Mouse (Mus musculus): Measurements from ENCODE around the gene Rps15. TPM values are rescaled to one million over a fixed set of nuclear protein-coding genes. Genes with fewer than 3 reads are reported as not detected.
"Not testable (repeated sequence)": the region's sequence is repeated elsewhere in the genome, so short reads cannot be mapped to it uniquely, and the experiment has no call there.

Rps15 gene
- total RNA-seq, 1 experiment: 2,505 TPM

DNA sequence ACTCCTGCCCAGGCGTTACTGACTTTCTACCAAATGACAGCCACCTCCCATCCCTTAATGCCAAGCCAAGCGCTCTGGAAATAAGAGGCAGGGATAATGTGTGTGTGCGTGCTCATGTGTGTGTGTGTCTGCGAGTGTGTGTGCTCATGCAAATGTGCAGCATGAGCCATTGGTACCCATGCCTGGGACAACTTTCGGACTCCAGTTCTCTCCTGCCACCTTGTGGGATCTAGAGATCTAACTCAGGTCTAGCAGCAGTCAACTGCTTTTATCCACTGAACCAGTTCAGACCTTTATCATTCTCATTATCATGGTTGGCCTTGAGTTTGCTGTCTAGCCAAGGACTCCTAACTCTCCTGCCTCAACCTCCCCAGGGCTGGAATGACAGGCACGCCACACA, 44.4 kb upstream of the Rps15 start:
- DNase-seq (ENCODE audit: low read depth, low spot score): no peak
- Histone ChIP-seq H3K4me3 (ENCODE audit: insufficient read depth in 1 of 2, low read depth in 1 of 2, low read length in 2 of 2, poor library complexity in 1 of 2, severe bottlenecking in 1 of 2) (no peak overlapping the region), H3K4me1 (ENCODE audit: control insufficient read depth in 2 of 2, insufficient read depth in 2 of 2, low read length in 2 of 2, poor library complexity in 1 of 2) (no peaks in the 10 kb centered on the region; a peak in 1 of 4 replicates), H3K27ac (ENCODE audit: insufficient read depth, low read depth, low read length, poor library complexity, severe bottlenecking) (no peak overlapping the region), H3K36me3 (ENCODE audit: control insufficient read depth, insufficient read depth, low read length, poor library complexity, severe bottlenecking) (peaks cover 23% of the 10 kb centered on the region), H3K9ac (ENCODE audit: insufficient read depth, low read depth, low read length, poor library complexity, severe bottlenecking) (no peak overlapping the region), H3K9me3 (ENCODE audit: control insufficient read depth, insufficient read depth, low read depth, low read length) (no peaks in the 10 kb centered on the region)
- in situ Hi-C loops (cut with MboI; ENCODE audit: low sequenced_read_pairs in 2 of 2, unreplicated experiment in 2 of 2): loop anchor here (5.0 to 10.0 kb wide), 2 partner anchors 71 to 73 kb away; partner anchors contain the start of genes Efna2 (in 2 of the 2) and 1600002K03Rik (in 1 of the 2)
- TF ChIP-seq ZNF384 (IDR thresholded peaks at IDR 0.05; ENCODE audit: low read depth, low read length): no peak
- TF ChIP-seq MAFK (IDR thresholded peaks at IDR 0.05; ENCODE audit: insufficient read depth, low read depth, low read length): no peak
- no peak for TF ChIP-seq ZC3H11A (IDR thresholded peaks at IDR 0.05; ENCODE audit: borderline replicate concordance, low read depth, low read length)
- TF ChIP-seq HCFC1 (IDR thresholded peaks at IDR 0.05; ENCODE audit: borderline replicate concordance, insufficient read depth, low read length): no peak
- TF ChIP-seq CHD2 (IDR thresholded peaks at IDR 0.05; ENCODE audit: low read depth, low read length): no peak

- in situ Hi-C loops (cut with MboI; ENCODE audit: low sequenced_read_pairs in 2 of 2, unreplicated experiment in 2 of 2): loop anchor here (5.0 to 10.0 kb wide), 2 partner anchors 71 to 74 kb away; partner anchors contain the start of genes Efna2 (in 2 of the 2) and 1600002K03Rik (in 1 of the 2)
- H3K27ac ChIP-seq (ENCODE audit: insufficient read depth, low read depth, low read length, poor library complexity, severe bottlenecking); H3K9ac ChIP-seq (ENCODE audit: insufficient read depth, low read depth, low read length, poor library complexity, severe bottlenecking); H3K4me1 ChIP-seq (ENCODE audit: control insufficient read depth in 2 of 2, insufficient read depth in 2 of 2, low read length in 2 of 2, poor library complexity in 1 of 2); DNase-seq (ENCODE audit: low read depth, low spot score); H3K9me3 ChIP-seq (ENCODE audit: control insufficient read depth, insufficient read depth, low read depth, low read length): not testable (repeated sequence)
- Histone ChIP-seq H3K36me3 (ENCODE audit: control insufficient read depth, insufficient read depth, low read length, poor library complexity, severe bottlenecking) (peaks cover 17% of the 10 kb centered on the region), H3K4me3 (ENCODE audit: insufficient read depth in 1 of 2, low read depth in 1 of 2, low read length in 2 of 2, poor library complexity in 1 of 2, severe bottlenecking in 1 of 2) (peak overlapping the region in 1 of 2 experiments; percentile 67; a peak in 2 of 4 replicates)
Measured at GRCm38 (mm10) chr10:80248437-80248836, 43.8 kb upstream of the Rps15 start.

- peaks cover 15% of the 10 kb centered on the region for H3K36me3 ChIP-seq (ENCODE audit: control insufficient read depth, insufficient read depth, low read length, poor library complexity, severe bottlenecking)
- TF ChIP-seq ZC3H11A (IDR thresholded peaks at IDR 0.05; ENCODE audit: borderline replicate concordance, low read depth, low read length): no peak
- no peak; the same call in 1 of the 2 replicates for TF ChIP-seq CHD2 (IDR thresholded peaks at IDR 0.05; ENCODE audit: low read depth, low read length)
- peak; percentile 92 for TF ChIP-seq HCFC1 (IDR thresholded peaks at IDR 0.05; ENCODE audit: borderline replicate concordance, insufficient read depth, low read length)
- peak; percentile 87 for TF ChIP-seq MAFK (IDR thresholded peaks at IDR 0.05; ENCODE audit: insufficient read depth, low read depth, low read length)
- TF ChIP-seq ZNF384 (IDR thresholded peaks at IDR 0.05; ENCODE audit: low read depth, low read length): no peak
Measured at GRCm38 (mm10) chr10:80248971-80249640, 43.1 kb upstream of the Rps15 start, which contains the start of gene Ndufs7. Gene Ndufs7 (plus strand): TSS chr10:80249121.

GRCm38 (mm10) chr10:80250059-80250458, 42.2 kb upstream of the Rps15 start:
- H3K27ac ChIP-seq (ENCODE audit: insufficient read depth, low read depth, low read length, poor library complexity, severe bottlenecking): no peak overlapping the region
- no peaks in the 10 kb centered on the region for H3K9me3 ChIP-seq (ENCODE audit: control insufficient read depth, insufficient read depth, low read depth, low read length)
- peaks cover 0 to 5% of the 10 kb centered on the region in 2 experiments; a peak in 2 of 4 replicates for H3K4me1 ChIP-seq (ENCODE audit: control insufficient read depth in 2 of 2, insufficient read depth in 2 of 2, low read length in 2 of 2, poor library complexity in 1 of 2)
- DNase-seq (ENCODE audit: low read depth, low spot score): no peak
- in situ Hi-C loops (cut with MboI; ENCODE audit: low sequenced_read_pairs in 2 of 2, unreplicated experiment in 2 of 2): no loop called here
- peaks cover 18% of the 10 kb centered on the region for H3K36me3 ChIP-seq (ENCODE audit: control insufficient read depth, insufficient read depth, low read length, poor library complexity, severe bottlenecking)
- peak overlapping the region; percentile 91; the same call in 1 of the 2 replicates for H3K9ac ChIP-seq (ENCODE audit: insufficient read depth, low read depth, low read length, poor library complexity, severe bottlenecking)
- TF ChIP-seq MAFK (IDR thresholded peaks at IDR 0.05; ENCODE audit: insufficient read depth, low read depth, low read length): no peak
- no peak for TF ChIP-seq ZNF384 (IDR thresholded peaks at IDR 0.05; ENCODE audit: low read depth, low read length)
- no peak for TF ChIP-seq ZC3H11A (IDR thresholded peaks at IDR 0.05; ENCODE audit: borderline replicate concordance, low read depth, low read length)
- no peak for TF ChIP-seq CHD2 (IDR thresholded peaks at IDR 0.05; ENCODE audit: low read depth, low read length)
- no peak for TF ChIP-seq HCFC1 (IDR thresholded peaks at IDR 0.05; ENCODE audit: borderline replicate concordance, insufficient read depth, low read length)
- H3K4me3 ChIP-seq (ENCODE audit: insufficient read depth in 1 of 2, low read depth in 1 of 2, low read length in 2 of 2, poor library complexity in 1 of 2, severe bottlenecking in 1 of 2): peak overlapping the region; percentile 67 to 80

More at GRCm38 (mm10) chr10:80248971-80249640, 43.1 kb upstream of the Rps15 start, which contains the start of gene Ndufs7:
- 0 out of 2 replicates have a peak within 1 kb of the TSS, but pooled peaks have one; percentile 28 for H3K27ac ChIP-seq (ENCODE audit: insufficient read depth, low read depth, low read length, poor library complexity, severe bottlenecking)
- peak within 1 kb of the TSS; percentile 67 to 80 for H3K4me3 ChIP-seq (ENCODE audit: insufficient read depth in 1 of 2, low read depth in 1 of 2, low read length in 2 of 2, poor library complexity in 1 of 2, severe bottlenecking in 1 of 2)
- H3K9ac ChIP-seq (ENCODE audit: insufficient read depth, low read depth, low read length, poor library complexity, severe bottlenecking): peak within 1 kb of the TSS; percentile 91
- in situ Hi-C loops (cut with MboI; ENCODE audit: low sequenced_read_pairs in 2 of 2, unreplicated experiment in 2 of 2): loop anchor here (5.0 to 10.0 kb wide), 2 partner anchors 72 to 74 kb away; partner anchors contain the start of genes Efna2 (in 2 of the 2) and 1600002K03Rik (in 1 of the 2)
- no peaks in the 10 kb centered on the region for H3K9me3 ChIP-seq (ENCODE audit: control insufficient read depth, insufficient read depth, low read depth, low read length)
- H3K4me1 ChIP-seq (ENCODE audit: control insufficient read depth in 2 of 2, insufficient read depth in 2 of 2, low read length in 2 of 2, poor library complexity in 1 of 2): no peaks in the 10 kb centered on the region; a peak in 1 of 4 replicates
- peak; percentile 86 for DNase-seq (ENCODE audit: low read depth, low spot score)
